Mouse (Mus musculus): ENCODE results near the gene Vezt. TPM values are rescaled to one million over a fixed set of nuclear protein-coding genes. Genes with fewer than 3 reads are reported as not detected.

The Vezt gene
- total RNA-seq, 2 experiments from 2014 or later: 5.8 to 16.4 TPM

DNA sequence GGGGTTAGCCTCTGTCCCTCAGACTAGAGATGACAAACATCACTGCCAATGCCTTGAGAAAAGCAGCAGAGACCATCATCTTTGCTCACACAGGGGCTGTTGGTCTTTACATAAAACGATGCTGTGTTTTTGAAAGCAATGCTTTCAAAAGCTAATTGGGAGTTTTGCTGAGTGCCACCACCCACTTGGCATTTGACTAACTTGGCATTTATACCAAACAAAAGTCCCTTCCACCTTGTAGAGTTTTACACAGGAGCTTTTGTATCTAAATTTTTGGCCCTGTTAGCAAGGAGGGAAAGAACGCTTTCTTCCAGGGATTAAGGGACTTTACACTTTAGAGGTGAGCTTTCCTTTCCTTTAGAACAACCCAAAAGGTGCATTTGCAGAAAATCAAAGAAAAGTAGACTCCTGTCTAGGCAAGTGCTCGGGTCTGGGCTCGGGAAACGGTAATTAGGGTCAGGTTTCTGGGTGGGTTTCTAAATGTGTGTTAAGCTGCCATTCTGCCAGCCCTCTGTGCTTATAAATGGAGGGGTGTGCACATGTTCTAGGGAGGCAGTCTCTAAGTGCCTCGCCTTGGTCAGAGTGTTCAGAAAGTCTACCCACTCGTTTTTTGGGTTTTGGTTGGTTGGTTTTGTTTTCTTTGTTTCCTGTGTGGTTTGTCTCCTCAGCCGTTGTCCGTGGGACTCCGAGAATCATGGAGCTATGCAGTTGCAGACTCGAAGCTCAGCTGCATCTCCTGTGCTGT lies 119.9 kb downstream of the Vezt start:
- no peak for ATAC-seq (replicated peaks; ENCODE audit: poor library complexity)

GRCm38 (mm10) chr10:93913525-93913924 lies 122.1 kb downstream of the Vezt start:
- ATAC-seq (replicated peaks; ENCODE audit: poor library complexity): no peak

DNA sequence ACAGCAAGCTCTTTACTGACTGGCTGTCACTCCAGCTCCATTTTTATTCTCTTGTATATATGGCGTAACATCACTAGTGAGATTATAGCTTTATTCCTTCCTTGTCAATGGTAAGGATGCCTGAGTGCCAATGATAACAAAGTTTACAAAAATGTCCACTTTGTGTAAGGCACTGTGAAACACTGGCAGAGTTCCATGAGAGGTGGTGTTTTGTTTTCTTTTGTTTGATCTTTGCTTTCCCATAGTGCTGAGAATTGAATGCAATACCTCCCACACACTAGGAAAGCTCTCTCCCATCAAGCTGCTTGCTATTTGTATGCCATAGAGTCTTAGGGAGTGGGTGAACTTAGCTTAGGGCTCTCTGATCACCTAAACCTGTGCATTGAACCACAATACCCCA lies 122.7 kb downstream of the Vezt start:
- ATAC-seq (replicated peaks; ENCODE audit: poor library complexity): 0 out of 2 replicates have a peak, but pooled peaks have one; percentile 21

DNA sequence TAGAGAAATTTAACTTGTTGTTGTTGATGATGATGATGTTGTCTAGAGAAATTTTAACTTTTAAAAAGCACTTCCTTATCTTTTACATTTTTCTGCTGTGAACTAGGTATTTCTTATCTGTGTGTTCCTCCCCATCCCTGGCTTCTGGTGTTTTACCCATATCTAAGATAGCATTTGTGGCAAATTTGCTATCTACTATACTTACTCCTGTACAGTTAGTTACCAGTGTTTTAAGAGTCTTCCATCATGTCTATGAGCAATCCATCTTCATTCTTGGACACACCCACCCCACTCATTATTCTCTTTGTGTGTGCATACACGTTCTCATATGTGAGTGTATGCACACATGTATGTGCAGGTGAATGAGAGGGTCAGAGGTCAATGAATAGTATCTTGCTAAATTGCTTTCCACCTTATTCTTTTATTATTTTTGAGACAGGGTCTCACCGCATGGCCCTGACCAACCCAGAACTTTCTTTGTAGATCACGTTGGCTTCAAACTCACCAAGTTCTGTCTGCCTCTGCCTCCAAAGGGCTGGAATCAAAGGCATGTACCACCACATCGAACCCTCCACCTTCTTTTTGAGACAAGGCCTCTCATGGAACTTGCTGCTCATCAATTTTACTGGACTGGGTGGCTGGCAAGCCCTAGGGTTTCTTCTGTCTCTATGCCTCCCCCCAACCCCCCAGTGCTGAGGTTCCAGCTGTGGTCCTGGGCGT lies 123.3 kb downstream of the Vezt start:
- ATAC-seq (replicated peaks; ENCODE audit: poor library complexity): peak; percentile 48; the same call in 1 of the 2 replicates

GRCm38 (mm10) chr10:93911326-93911725 lies 124.3 kb downstream of the Vezt start:
- peak; percentile 48 for ATAC-seq (replicated peaks; ENCODE audit: poor library complexity)

GRCm38 (mm10) chr10:93909811-93910446 lies 125.7 kb downstream of the Vezt start:
- peak; percentile 38; the same call in 1 of the 2 replicates for ATAC-seq (replicated peaks; ENCODE audit: poor library complexity)

GRCm38 (mm10) chr10:93909015-93909414 lies 126.6 kb downstream of the Vezt start:
- ATAC-seq (replicated peaks; ENCODE audit: poor library complexity): no peak

GRCm38 (mm10) chr10:93908540-93908939 lies 127.1 kb downstream of the Vezt start:
- peak; percentile 33; the same call in 1 of the 2 replicates for ATAC-seq (replicated peaks; ENCODE audit: poor library complexity)

DNA sequence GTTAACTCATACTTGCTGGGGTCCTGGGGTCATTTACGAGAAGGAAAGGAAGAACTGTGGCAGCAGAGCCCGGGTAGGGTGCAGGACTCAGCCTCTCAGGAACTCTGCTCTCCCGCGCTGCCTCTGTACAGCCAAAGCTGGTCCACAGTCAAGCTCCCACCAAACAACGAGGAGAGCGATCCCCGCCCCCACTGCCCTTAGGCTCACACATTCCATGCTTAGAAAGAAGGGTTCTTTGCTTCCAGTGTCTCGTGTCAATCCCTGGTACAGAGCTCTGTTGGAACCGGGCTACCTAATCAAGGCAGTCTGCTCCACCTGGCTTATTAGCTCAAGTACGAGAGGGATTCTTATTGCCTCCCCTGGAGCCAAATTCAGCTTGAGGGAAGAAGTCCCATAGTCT lies 128.2 kb downstream of the Vezt start:
- ATAC-seq (replicated peaks; ENCODE audit: poor library complexity): no peak

DNA sequence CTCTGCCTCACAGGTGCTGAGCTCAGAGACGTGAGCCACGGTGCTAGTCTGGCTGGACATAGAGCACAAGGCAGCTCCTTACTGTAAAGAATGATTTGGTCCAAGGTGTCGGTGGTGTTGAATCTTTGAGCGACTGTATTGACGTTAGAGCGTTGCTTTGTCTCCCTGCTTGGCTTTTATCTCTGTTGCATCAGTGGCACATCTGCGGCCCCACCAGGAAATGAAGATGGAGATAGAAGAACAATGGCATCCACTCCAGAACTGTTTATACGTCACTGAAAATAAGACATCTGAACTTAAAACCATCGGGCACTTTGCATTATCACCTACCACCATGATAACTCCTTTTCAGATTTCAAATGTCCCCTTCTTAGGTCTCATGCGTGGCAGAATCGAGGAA lies 135.7 kb downstream of the Vezt start:
- ATAC-seq (replicated peaks; ENCODE audit: poor library complexity): no peak

DNA sequence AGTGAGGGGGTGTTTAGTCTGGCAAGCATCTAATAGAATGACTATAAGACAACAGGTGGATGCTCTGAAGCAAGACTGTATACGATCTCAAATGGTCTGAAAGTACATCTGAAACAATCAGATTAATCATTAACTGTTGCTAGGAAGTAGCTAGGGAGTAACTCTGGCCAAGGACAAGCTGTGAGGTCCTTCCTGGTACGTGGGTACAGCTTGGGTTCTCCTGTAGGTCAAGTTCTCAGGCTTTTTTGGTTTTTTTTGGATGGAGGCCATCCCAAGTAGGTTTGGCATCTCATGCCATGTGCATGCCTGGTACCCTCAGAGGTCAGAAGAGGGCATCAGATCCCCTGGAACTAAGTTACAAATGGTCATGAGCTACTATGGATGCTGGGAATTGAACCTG lies 136.3 kb downstream of the Vezt start:
- ATAC-seq (replicated peaks; ENCODE audit: poor library complexity): no peak

DNA sequence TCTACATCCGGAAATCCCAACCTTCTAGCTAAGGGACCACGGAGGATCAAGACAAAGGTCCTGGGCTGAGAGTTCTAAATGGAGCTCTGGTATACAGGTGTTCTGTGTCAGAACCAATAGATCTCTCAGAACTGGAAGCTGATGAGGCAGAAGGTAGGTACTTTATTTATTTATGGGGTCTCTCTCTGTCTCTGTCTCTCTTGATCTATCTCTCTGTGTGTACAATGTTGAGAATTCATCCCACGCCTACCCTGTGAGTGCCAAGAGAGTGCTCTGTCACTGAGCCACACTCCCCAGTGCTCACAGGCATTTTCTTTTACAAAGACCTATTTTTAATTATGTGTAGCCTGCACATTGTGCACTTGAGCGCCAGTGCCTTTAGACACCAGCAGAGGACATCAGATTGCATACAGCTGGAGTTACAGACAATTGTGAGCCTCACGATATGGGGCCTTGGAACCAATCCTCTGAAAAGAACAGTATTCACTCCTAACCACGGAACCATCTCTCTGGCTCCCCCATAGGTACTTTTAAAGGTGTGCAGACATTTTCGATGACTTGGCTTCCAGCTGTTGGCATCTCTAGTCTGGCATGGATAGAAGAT lies 138.5 kb downstream of the Vezt start, which contains the start of gene Metap2:
Gene Metap2, minus strand, starts transcription at position 51 of the 604 bp plus-strand sequence.
- peak; percentile 78 for ATAC-seq (replicated peaks; ENCODE audit: poor library complexity)

DNA sequence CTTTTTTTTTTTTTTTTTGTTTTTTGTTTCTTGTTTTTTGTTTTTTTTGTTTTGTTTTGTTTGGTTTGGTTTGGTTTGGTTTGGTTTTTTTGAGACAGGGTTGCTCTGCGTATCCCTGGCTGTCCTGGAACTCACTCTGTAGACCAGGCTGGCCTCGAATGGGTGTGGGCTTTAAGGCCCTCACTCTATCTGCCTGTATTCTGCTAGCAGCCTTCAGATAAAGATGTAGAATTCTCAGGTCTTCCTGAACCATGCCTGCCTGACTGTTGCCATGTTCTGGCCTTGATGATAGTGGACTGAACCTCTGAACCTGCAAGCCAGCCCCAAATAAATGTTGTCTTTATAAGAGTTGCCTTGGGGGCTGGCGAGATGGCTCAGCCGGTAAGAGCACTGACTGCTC lies 143.1 kb downstream of the Vezt start:
- ATAC-seq (replicated peaks; ENCODE audit: poor library complexity): no peak

DNA sequence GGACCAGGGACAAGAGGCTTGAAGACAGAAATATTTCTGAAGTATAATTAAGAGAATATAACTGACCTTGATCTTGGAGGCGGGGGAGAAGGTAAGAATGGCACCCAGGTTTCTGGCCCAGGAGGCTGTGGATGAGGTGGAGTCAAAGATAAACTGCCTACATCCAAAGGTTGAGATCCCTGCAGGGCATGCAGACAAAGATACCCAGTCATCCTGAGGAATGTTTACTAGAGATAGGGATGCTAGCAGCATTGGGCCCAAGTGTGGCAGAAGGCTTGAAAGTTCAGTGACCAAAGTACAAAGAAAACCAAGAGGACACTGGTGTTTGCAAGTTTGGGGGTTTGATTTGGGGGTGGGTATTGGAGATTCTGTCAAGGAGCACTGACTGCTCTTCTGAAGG lies 144.6 kb downstream of the Vezt start:
- peak; percentile 52 for ATAC-seq (replicated peaks; ENCODE audit: poor library complexity)

GRCm38 (mm10) chr10:93890565-93890964 lies 145.1 kb downstream of the Vezt start:
- no peak for ATAC-seq (replicated peaks; ENCODE audit: poor library complexity)

- ATAC-seq (replicated peaks; ENCODE audit: poor library complexity): no peak
These were observed 145.6 kb downstream of the Vezt start for GRCm38 (mm10) chr10:93889976-93890375.

- ATAC-seq (replicated peaks; ENCODE audit: poor library complexity): peak; percentile 73
These were observed 146.1 kb downstream of the Vezt start for GRCm38 (mm10) chr10:93889579-93889950.

All from megakaryocyte progenitor cell, adult 5-6 weeks (primary cell).